Mouse (Mus musculus) heart, embryonic 10.5 days (tissue): ENCODE results near the gene Nr2c2ap. TPM values are rescaled to one million over a fixed set of nuclear protein-coding genes. Genes with fewer than 3 reads are reported as not detected.

ENCODE experiments used
- DNase-seq: peaks from one replicate; pipeline ENCODE4 v3.0.0-alpha.2; 2017; ENCODE audit warnings: low spot score
- H3K27ac ChIP-seq: fragments of 300-500 bp; sonication (generic); 2 replicates; pipeline ENCODE4 v1.5.1; 2016; ENCODE audit warnings: mild to moderate bottlenecking
- H3K27me3 ChIP-seq: fragments of 300-500 bp; sonication (generic); 2 replicates; pipeline ENCODE4 v1.6.1; 2016; ENCODE audit warnings: mild to moderate bottlenecking; ENCODE audit not compliant: poor library complexity, insufficient read depth, severe bottlenecking
- H3K36me3 ChIP-seq: fragments of 300-500 bp; sonication (generic); 2 replicates; pipeline ENCODE4 v1.6.1; 2016; ENCODE audit warnings: mild to moderate bottlenecking, moderate library complexity
- H3K4me1 ChIP-seq: fragments of 300-500 bp; sonication (generic); 2 replicates; pipeline ENCODE4 v1.6.1; 2016; ENCODE audit warnings: mild to moderate bottlenecking
- H3K4me3 ChIP-seq: fragments of 300-500 bp; sonication (generic); 2 replicates; pipeline ENCODE4 v1.5.1; 2016; ENCODE audit warnings: mild to moderate bottlenecking, moderate library complexity
- H3K9me3 ChIP-seq: fragments of 300-500 bp; sonication (generic); 2 replicates; pipeline ENCODE4 v1.6.1; 2016; ENCODE audit warnings: mild to moderate bottlenecking, moderate library complexity
- WGBS: fragments of 180-500 bp; shearing (Covaris S2); methylation state at CpG from one replicate; pipeline ENCODE4 v1.1.7; 2016; 5-methylcytosine and 5-hydroxymethylcytosine counted together
- polyA plus RNA-seq: library from polyadenylated mRNA; unstranded; fragments of >200 nt; fragmentation: Nextera tagmentation; extraction: Ambion mirVana; gene quantifications from 2 replicates; pipeline ENCODE4 v1.2.1, GENCODE M21; 2016

Gene Nr2c2ap
- polyA plus RNA-seq, 1 experiment from 2014 or later, result 39.6 TPM

DNA sequence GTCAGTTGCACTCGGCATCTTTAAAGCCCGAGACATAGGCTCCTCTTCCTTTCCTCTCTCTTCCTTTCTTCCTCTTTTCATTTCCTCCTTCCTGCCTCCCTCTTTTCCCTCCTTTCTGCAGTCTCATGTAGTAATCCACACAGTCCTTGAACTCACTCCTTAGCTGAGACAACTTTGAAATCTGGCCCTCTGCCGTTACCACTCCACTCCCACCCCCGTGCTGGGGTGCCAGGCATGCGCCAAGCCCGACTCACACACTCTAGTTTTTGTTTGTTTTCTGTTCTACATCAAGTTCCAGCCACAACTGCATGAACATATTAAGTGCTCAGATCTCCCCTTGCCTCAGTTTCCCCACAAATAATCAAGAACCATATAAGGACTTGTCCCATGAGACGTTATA is 26.2 kb upstream of the Nr2c2ap start:
- DNase-seq, result no peak
- peaks cover 62% of the 10 kb centered on the region for H3K27me3 ChIP-seq
- H3K9me3 ChIP-seq, result no peaks in the 10 kb centered on the region
- no peak overlapping the region for H3K27ac ChIP-seq
- peaks cover 6% of the 10 kb centered on the region; the same call in 1 of the 2 replicates for H3K4me1 ChIP-seq
- no peak overlapping the region for H3K4me3 ChIP-seq
- WGBS, result 70% methylated on average over 7 of the region's 7 CpGs
- H3K36me3 ChIP-seq, result no peaks in the 10 kb centered on the region

DNA sequence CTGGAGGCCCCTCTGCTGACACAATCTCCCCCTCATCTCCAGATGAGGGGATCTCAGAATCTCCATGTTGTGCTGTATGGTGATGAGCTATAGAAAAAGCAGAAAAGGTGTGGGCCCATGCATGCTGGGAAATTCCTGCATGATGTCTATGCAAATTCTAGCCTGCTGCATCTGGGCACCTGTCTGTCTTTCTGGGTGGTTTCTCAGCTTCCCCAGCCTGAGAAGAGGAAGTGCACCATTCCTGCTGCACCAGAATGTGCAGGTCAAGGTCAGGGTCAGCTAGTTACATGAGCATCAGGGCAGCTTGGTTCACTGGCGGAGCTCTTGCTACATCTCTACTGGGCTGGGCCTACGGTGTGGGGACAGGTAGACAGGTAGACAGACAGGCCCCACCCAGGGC is 20.7 kb upstream of the Nr2c2ap start:
- DNase-seq, result no peak
- Histone ChIP-seq H3K27me3 (peaks cover 96% of the 10 kb centered on the region), H3K36me3 (no peaks in the 10 kb centered on the region), H3K4me3 (no peak overlapping the region), H3K27ac (no peak overlapping the region), H3K9me3 (no peaks in the 10 kb centered on the region), H3K4me1 (peaks cover 8% of the 10 kb centered on the region)
- 89% methylated on average over 2 of the region's 2 CpGs for WGBS

DNA sequence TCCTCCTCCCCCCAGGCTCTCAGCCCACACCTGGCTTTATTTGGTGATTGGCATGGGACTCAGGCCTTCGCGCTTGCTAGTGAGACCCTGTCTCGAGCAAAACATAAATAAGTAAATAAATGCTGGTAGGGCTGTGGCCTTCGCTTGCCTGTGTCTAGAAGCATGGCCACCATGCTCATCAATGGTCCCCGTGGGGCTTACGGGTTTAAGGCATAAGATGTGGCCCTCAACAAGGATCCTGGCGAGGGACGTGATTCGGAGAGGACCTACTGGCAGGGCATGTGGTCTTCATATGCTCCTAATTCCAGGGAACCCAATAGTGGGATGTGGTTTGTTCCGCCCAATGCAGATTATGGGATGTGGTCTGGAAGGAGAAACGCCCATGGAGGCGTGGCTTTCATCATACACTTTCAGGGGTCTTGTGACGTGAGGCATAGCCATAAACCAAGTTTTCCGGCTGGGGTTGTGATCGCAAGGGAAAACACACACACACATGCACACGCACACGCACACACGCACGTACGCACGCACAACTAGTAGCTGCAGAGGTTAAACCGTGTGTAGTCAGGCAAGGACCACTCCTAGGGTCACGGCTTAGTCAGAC is 19.8 kb upstream of the Nr2c2ap start:
- no peaks in the 10 kb centered on the region for H3K9me3 ChIP-seq
- DNase-seq, result no peak
- H3K4me3 ChIP-seq, result no peak overlapping the region
- no peaks in the 10 kb centered on the region for H3K36me3 ChIP-seq
- H3K27ac ChIP-seq, result no peak overlapping the region
- 43% methylated on average over 23 of the region's 23 CpGs for WGBS
- peaks cover 99% of the 10 kb centered on the region for H3K27me3 ChIP-seq
- H3K4me1 ChIP-seq, result peaks cover 8% of the 10 kb centered on the region

DNA sequence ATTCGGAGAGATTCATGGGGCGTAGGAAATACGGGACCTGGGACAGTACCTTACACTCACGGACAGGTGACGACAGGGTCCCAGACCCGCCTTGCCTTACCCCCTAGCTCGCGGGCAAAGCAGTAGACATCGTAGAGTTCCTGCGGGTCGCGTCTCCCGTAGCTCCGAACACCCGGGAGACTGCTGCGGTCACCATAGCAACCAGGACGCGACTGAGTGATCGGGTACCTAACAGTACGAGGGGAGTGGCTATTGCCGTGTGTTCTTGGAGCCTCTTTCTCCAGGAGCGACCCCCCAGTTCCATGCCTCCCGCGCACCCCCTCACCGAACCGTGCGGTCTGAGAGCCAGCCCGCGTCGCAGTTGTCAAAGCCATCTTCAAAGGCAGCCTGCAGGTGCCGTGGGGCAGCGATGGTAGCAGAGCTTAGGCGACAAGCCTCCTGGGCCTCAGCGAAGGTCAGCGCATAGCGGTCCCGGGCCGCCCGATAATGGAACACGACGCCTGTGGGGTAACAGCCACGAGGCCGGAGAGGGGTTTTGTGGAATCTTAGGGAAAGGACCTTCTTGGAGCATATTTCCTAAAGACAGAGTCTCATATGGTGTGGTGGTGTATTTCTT is 18.6 kb upstream of the Nr2c2ap start:
- Histone ChIP-seq H3K36me3 (no peaks in the 10 kb centered on the region), H3K27me3 (peaks cover 99% of the 10 kb centered on the region), H3K4me3 (peak overlapping the region; percentile 12; the same call in 1 of the 2 replicates), H3K9me3 (no peaks in the 10 kb centered on the region), H3K27ac (no peak overlapping the region), H3K4me1 (peaks cover 8% of the 10 kb centered on the region)
- 6% methylated on average over 43 of the region's 43 CpGs for WGBS
- DNase-seq, result no peak

DNA sequence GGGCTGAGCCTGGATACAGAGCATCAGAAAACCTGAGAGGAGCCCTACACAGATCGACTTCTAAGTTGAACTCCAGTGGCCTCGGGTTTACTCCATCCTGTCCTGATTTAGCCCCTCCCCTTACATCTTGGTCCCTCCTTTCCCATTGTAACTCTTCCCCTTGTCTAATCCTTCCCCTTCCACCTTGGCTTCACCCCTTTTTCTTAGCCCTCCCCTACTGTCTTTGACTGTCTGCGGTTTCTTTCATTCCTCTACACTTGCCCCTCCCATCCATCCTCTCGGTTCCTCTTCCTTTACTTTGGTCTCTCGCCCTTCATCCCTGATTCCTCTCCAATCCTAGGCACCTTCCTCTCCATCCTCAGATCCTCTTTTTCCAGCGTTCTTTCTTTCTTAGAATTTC is 16.6 kb upstream of the Nr2c2ap start:
- Histone ChIP-seq H3K9me3 (no peaks in the 10 kb centered on the region), H3K27me3 (peaks cover 99% of the 10 kb centered on the region), H3K4me3 (no peak overlapping the region), H3K4me1 (peaks cover 8% of the 10 kb centered on the region), H3K36me3 (no peaks in the 10 kb centered on the region), H3K27ac (no peak overlapping the region)
- no peak for DNase-seq
- 22% methylated on average over 6 of the region's 6 CpGs for WGBS

DNA sequence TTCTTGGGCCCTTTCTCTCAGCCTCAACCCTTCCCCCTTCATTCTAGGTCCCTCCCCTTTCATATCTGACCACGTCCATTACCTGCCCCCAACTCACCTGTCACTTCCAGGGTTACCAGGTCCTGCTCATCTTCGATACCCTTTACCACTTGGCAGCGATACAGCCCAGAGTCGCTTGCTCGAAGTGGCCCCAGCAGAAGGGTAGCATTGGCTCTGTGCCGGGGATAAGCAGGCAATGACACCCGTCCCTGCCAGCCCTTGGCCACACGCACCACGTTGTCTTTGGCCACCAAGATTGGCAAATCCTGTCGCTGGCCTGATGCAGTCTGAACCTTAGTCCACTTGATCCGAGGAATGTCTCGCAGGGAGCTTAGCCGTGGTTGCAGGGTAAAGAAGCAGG is 16.2 kb upstream of the Nr2c2ap start:
- H3K4me1 ChIP-seq, result peaks cover 8% of the 10 kb centered on the region
- no peak overlapping the region for H3K4me3 ChIP-seq
- H3K27ac ChIP-seq, result no peak overlapping the region
- DNase-seq, result no peak
- H3K9me3 ChIP-seq, result no peaks in the 10 kb centered on the region
- peaks cover 99% of the 10 kb centered on the region for H3K27me3 ChIP-seq
- H3K36me3 ChIP-seq, result no peaks in the 10 kb centered on the region
- WGBS, result 65% methylated on average over 13 of the region's 13 CpGs

DNA sequence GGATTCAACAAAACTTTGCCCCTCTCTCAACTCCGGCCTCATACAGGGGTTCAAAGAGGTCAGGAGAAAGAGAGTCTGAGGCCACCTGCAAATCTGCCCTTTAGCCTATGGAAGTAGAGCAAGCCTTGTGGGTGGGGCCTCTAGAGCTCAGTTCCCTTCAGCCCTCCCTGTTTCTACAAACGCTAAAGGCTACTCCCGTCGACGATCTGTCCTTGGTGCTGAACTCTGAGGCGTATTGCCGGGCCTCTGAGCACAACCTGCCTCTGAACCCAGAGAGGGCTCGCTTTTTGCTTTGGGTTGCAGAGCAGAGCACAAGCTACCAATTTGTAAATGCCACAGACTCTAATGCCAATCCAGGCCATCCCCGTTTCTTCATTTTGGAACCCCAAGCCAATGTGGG is 13.5 kb upstream of the Nr2c2ap start:
- Histone ChIP-seq H3K4me3 (no peak overlapping the region), H3K4me1 (peaks cover 9% of the 10 kb centered on the region)
- WGBS, result 8% methylated on average over 9 of the region's 9 CpGs

DNA sequence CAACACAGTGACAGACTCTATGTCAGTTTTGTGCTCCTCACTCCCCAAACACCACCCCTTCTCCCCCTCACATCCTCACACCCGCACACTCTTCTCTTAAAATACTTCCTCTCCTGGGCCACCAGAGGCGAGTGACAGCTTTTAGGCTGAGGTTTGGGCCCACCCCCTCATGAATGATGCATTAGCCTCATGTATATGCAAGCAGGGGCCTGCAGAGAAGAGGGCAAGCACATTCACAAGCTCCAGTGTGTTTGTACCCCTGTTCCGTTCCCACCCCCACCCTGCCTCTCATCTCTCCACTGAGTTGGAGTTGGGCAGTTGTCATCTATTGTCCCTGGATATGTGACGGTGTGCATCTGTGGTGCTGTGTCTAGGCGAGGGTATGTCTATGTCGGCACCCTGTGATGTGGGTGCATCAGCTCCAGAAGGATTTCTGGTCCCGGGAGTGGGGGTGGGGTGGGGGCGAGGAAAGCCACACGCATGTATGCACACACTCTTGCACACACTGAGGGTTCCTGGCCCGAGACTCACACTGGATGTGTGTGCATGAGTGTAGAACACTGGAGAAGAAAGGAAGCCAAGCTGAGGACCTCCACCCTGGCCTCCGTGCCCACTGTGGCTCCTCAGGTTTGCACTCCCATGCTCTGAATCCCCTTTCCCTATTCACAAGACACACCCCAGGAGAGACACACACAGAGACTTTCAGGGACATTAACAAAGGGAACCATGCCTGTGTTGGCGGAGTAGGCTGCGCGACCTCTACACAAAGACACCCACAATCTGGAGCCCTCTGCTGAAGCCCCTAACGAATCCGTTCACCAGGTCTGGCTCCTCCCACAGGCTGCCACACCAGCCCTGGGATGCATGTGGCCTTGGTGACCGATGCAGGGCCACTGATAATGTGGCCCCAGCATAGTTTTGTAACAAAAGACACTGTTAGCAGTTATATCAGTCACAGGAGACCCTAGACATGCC is 12.1 kb upstream of the Nr2c2ap start:
- WGBS, result 18% methylated on average over 17 of the region's 17 CpGs
- Histone ChIP-seq H3K27me3 (peaks cover 93% of the 10 kb centered on the region), H3K4me3 (no peak overlapping the region), H3K36me3 (no peaks in the 10 kb centered on the region), H3K27ac (no peak overlapping the region), H3K9me3 (no peaks in the 10 kb centered on the region), H3K4me1 (peaks cover 9% of the 10 kb centered on the region)
- DNase-seq, result no peak

More for the DNA sequence above, 13.5 kb upstream of the Nr2c2ap start:
- H3K9me3 ChIP-seq, result no peaks in the 10 kb centered on the region
- H3K27me3 ChIP-seq, result peaks cover 98% of the 10 kb centered on the region
- H3K36me3 ChIP-seq, result no peaks in the 10 kb centered on the region
- DNase-seq, result no peak
- H3K27ac ChIP-seq, result no peak overlapping the region

DNA sequence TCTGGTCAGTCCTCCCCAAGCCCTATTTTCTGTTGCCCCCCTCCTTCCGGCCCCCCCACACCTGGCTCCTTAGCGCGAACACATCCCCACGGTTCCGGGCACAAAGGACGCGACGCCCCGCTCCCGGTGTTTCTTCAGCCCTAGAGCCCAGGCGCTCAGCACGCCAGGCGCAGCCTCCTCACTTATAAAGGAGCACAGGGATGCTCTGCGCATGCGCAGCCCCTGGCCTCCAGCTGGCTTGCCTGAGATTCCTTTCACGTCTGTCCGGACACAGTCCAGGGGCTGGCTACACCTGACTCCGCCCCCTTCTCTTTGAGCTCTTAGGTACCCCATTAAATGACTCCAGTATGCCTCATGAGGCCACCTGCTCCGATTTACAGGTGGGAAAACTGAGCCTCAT is 10.5 kb upstream of the Nr2c2ap start, which contains the start of gene Ncan:
Gene Ncan, minus strand, starts transcription at position 207 of the 400 bp plus-strand sequence.
- Histone ChIP-seq H3K27ac (no peak within 1 kb of the TSS), H3K4me3 (peak within 1 kb of the TSS; percentile 42), H3K9me3 (no peaks in the 10 kb centered on the region), H3K36me3 (no peaks in the 10 kb centered on the region), H3K4me1 (peaks cover 9% of the 10 kb centered on the region), H3K27me3 (peaks cover 87% of the 10 kb centered on the region)
- peak; percentile 84 for DNase-seq
- WGBS, result 2% methylated on average over 19 of the region's 19 CpGs

DNA sequence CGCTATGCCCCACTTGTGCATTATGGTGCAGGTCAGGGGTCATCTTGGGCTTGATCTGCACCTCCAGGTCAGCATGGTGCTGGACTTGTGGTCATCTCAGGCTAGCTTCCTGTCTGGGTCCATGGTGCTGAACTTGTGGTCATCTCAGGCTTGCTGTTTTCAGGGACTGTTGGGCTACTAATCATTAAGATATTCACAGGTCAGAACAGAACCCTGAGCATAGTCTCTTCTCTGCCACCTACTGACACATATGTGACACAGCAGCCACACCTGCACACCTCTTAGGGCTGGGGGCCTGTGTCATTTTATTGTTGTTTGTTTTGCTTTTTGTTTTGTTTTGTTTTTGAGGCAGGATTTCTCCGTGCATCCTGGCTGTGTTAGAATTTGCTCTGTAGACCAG is 8.3 kb upstream of the Nr2c2ap start:
- peaks cover 65% of the 10 kb centered on the region for H3K27me3 ChIP-seq
- no peaks in the 10 kb centered on the region for H3K36me3 ChIP-seq
- peaks cover 9% of the 10 kb centered on the region for H3K4me1 ChIP-seq
- 56% methylated on average over 2 of the region's 2 CpGs for WGBS
- no peak for DNase-seq
- no peak overlapping the region for H3K27ac ChIP-seq
- H3K9me3 ChIP-seq, result no peaks in the 10 kb centered on the region
- H3K4me3 ChIP-seq, result no peak overlapping the region

DNA sequence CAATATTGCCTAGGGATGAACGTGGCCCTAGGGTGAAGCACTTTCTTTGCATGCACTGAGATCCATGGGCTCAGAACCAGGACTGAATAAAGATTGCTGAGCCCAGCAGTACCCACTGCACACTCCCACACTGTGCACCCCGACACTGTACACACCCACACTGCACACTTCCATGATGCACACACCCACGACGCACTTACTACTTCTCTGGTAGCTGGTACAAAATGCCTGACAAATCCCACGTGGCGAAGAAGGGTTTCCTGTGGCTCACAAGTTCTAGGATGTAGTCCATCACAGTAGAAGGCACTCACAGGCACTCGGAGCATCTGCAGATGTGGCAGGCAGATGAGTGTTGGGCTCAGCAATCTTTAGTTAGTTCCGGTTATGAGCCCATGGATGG is 6.1 kb upstream of the Nr2c2ap start:
- peaks cover 44% of the 10 kb centered on the region for H3K27me3 ChIP-seq
- H3K4me3 ChIP-seq, result no peak overlapping the region
- peaks cover 17% of the 10 kb centered on the region for H3K4me1 ChIP-seq
- WGBS, result 62% methylated on average over 8 of the region's 8 CpGs
- no peak overlapping the region for H3K27ac ChIP-seq
- DNase-seq, result no peak
- H3K9me3 ChIP-seq, result no peaks in the 10 kb centered on the region
- no peaks in the 10 kb centered on the region for H3K36me3 ChIP-seq

DNA sequence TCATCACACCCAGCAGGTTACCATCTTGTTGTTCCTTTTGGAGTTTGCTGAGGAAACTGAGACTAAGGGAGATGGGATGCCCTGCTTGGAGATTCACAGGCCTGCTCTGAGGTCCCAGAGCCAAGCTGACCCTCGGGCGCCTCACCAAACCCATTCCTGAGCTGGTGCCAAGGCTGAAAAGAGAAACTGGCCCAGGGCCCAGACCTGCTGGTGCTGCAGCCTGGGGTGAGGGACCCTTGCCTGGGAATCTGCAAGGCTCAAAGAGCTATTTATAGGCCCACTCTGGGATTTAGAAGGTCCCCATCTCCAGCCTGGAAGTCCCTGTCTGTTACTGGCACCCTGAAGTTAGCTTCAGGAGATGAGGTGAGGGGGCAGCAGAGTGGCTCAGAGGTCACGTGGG is 2.7 kb upstream of the Nr2c2ap start:
- Histone ChIP-seq H3K9me3 (no peaks in the 10 kb centered on the region), H3K27ac (peak overlapping the region; percentile 13; the same call in 1 of the 2 replicates), H3K4me3 (no peak overlapping the region), H3K4me1 (peaks cover 29% of the 10 kb centered on the region), H3K27me3 (peaks cover 16% of the 10 kb centered on the region; the same call in 1 of the 2 replicates), H3K36me3 (peaks cover 13% of the 10 kb centered on the region)
- 73% methylated on average over 3 of the region's 3 CpGs for WGBS
- DNase-seq, result no peak
